Mouse (Mus musculus) 3134 (cell line): Measurements from ENCODE around the gene Glcci1.

ENCODE experiments used
- DNase-seq: peaks from one replicate; pipeline ENCODE4 v3.0.0-alpha.2; 2011; ENCODE audit warnings: low spot score; ENCODE audit not compliant: insufficient read length; ENCODE audit errors: extremely low read depth

Glcci1 gene

GRCm38 (mm10) chr6:8492248-8492647 is 17.2 kb upstream of the Glcci1 start:
- no peak for DNase-seq

DNA sequence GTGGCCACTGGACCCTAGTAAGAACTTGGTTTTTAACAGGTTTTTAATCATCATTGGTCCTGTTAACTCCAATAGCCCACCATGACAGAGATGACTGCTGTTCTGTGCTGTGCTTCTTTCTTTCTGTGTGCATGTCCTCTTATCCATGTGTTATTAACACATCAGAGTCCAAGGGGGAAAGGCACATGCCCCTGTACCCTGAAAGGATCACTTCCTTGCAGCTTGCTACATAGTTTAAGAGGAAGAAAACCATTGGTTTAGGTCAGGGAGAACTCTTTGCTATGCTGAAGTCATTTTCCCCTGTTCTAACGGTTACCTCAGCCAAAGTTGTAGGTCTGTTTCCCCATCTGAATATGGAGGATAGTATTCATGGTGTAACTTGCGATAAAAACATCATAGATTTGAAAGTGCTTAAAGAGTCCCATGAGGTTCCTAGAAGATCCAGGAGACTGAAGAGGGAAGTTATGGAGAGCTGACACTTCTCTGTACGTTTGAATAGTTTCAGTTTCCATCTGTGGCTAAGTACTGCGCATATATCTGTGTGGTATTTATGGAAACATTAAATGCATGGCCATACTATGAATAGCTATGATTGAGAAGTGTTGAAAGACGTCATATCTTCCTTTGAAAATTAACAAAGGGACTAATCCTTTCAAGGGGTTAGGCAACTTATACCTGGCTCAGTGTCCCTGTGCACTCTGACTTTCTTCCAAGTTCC is 14.1 kb upstream of the Glcci1 start:
- DNase-seq, result no peak

DNA sequence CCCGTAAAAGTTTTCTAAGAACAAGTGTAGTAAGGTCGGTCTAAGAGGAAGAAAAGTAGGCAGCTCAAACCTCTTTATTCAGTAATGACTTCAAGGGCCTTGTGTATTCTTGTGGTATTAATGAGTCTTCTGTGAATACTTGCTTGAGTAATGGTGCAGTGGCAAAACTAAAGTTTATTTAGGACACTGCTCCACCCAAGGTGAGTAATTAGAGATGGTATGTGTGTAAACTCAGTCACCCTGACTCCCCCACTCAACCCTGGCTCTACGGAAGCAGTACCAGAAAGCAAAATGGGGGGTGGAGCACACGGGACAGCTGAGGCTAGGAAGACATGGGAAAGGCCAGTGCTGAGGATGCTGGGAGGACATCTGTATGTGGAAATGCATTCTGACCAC is 13.6 kb upstream of the Glcci1 start:
- peak; percentile 15 for DNase-seq

GRCm38 (mm10) chr6:8497234-8497867 is 12.0 kb upstream of the Glcci1 start:
- DNase-seq, result no peak

DNA sequence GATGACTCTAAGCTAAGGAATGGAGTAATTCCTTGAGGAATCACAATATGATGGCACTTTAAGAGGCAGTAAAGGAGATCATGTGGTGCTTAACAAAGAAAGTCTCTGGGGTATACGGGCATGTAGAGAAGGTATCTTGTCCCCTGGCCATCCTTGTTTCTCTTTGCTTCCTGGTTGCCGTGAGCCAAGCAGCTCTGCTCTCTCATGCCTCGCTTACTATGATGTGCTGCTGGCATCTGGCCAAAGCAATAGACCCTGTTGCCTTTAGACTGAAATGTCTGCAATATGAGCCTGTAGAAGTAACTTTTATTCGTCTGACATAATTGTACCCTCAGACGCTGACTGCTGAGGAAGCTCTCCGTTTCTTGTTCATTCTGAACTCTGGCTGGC is 11.5 kb upstream of the Glcci1 start:
- no peak for DNase-seq

GRCm38 (mm10) chr6:8498961-8499360 is 10.4 kb upstream of the Glcci1 start:
- DNase-seq, result no peak

GRCm38 (mm10) chr6:8503953-8504352 is 5.4 kb upstream of the Glcci1 start:
- DNase-seq, result no peak

DNA sequence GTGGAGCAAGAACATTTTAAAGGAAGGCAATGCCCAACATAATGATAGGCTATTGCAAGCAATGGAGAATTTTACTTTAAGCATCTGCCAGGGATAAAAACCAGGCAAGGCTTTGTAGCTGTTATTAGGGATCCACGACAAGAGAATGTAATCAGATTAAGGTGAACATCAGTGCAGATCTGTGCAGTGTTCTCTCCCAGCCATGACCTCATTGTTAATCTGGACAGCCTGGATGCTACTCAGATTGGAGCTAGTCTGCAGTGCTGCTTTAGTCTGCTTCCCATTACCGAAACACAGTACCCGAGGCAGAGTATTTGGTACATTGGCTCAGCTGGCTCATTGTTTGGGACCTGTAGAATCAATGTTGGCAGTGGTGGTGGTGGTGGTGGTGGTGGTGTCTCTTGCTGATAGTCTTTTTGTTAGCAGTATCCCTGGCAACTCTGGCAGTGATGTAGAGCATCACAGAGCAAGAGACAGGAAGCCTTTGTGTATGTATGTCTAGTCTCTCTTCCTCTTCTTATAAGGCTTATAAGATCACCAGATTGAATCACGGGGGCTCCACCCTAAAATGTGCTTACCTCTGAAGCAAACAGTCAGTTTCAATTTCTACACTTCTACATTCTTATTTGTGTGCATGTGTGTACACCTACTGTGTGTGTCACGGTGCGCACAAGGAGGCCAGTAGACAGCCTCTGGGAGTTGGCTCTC is 4.7 kb upstream of the Glcci1 start:
- DNase-seq, result no peak

DNA sequence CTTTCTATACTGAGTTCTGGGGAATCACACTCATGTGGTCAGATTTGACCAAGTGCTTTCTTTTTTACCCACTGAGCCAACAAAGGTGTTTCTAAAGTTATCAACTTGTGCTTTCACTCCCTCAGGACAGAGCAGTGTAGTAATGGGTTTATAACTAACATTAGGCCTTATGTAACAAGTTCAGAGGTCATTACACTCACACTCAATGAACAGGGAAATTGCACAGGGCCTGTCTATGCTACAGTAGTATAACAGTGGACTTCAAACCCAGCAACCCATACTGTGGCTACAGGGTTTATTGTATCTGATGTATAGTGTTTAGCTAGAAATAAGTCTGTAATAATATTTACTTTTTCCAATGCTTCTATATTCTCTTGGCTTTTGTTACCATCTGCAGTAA is 2.8 kb upstream of the Glcci1 start:
- DNase-seq, result no peak

- peak; percentile 100 for DNase-seq
Measured at GRCm38 (mm10) chr6:8508883-8509536, 390 bp upstream of the Glcci1 start.

DNA sequence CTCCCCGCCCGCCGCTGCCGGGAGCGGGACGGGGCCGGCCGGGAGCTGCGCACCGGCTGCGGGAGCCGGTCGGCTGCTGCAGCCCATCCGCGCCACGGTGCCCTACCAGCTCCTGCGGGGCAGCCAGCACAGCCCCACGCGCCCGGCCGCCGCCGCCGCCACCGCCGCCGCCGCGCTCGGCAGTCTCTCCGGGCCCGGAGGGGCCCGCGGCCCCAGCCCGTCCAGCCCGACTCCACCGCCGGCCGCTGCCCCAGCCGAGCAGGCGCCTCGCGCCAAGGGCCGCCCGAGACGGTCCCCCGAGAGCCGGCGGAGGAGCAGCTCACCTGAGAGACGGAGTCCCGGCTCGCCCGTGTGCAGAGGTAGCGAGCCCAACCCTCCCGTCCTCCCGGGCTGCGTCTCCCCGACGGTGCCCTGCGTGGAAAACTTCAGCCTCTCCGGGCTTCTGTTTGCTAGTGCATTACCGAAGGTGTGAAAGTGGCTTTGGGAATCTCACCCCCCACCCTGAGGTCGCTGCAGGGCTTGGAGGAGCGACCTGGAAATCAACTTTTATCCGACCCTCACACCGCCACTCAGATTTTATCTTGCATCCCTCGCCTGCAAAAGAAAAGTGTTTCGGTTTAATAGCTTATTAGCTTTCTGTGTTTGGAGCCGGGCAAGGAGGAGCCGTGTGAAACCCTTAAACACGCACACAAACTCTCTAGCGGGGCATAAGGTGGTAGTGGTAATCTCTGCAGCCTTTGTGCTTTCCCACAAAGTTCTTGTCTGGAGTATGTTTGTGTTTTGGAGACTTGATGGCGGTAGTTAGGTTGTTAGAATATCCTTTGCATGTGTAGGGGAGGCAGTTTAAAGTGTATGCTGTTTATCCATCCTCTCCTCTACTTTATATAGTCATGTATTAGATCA is 812 bp downstream of the Glcci1 start:
- peak; percentile 75 for DNase-seq

DNA sequence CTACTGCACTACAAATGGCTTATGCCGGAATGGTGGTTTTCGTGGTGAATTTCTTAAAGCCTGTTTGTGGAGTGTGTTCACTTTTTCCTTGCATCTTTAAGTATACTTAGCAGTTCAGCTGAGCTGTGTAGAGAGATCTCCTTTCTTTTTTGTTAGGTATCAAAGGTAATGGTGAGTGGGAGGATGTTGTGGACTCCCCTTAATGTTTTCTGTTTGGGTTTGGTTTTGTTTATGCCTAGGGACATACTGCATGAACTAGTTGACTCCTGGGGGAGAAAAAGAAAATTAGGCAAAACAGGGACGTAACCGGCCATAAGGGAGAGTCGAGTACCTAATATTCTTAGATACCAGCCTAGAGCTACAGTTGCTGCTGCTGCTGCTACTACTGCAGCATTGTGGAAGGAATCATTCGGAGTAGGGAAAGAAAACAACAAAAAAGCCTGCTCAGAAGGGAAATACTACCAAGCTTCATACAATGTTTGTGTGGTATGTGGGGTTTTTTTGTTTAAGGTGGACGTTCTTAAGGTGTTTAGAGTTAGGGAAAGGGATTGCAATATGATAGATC is 1.5 kb downstream of the Glcci1 start:
- DNase-seq, result peak; percentile 30

GRCm38 (mm10) chr6:8511447-8511846 is 2.0 kb downstream of the Glcci1 start:
- DNase-seq, result peak; percentile 16

DNA sequence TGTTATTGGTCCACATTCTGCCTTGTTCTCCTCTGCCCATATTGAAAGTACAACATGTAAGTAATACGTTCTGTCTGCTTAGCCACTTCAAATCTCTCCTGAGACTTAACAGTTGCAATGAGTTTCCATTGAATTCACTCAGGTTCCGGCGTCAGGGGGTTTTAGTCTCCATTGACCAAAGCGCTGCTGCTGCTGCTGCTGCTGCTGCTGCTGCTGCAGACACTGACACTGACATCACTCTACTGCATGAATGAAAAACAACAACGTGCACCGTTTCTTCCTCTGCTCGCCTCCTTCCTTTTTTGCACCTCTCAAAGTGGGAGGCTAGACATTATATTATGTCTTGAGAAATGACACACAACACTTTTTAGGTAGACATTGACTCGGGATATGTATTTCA is 3.0 kb downstream of the Glcci1 start:
- DNase-seq, result no peak

DNA sequence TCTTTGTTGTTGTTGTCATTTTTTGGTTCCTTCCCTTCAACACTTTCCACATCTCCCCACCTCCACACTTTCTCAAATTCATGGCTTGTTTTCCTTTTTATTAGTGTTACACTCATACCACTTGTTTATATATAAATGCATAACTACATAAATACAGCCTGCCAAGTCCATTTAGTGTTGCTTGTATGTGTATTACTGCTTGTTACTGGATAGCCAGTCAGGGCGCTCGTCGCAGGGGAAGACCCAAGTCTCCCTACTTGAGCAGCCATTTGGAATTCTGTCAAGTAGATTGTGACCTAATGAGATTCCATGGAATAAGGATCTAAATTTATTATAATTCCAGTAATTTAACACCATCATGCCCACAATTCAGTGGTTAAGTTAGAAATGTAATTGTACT is 10.3 kb downstream of the Glcci1 start:
- no peak for DNase-seq

DNA sequence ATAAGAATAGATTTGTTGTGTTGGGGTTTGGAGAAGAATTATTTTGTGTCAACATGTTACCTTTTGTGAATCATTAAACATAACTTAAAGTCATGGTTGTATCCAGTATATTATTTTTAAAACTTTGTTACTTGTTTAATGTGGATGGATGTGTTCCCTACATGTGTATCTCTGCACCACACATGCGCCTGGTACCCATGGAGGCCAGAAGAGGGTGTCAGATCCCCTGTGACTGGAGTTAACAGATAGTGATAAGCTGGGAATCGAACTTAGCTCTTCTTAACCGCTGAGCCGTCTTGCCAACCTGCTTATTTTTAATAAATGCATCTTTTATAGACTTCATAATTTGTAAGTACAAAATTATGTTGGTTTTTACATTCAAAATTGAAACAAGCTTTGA is 11.8 kb downstream of the Glcci1 start:
- no peak for DNase-seq

DNA sequence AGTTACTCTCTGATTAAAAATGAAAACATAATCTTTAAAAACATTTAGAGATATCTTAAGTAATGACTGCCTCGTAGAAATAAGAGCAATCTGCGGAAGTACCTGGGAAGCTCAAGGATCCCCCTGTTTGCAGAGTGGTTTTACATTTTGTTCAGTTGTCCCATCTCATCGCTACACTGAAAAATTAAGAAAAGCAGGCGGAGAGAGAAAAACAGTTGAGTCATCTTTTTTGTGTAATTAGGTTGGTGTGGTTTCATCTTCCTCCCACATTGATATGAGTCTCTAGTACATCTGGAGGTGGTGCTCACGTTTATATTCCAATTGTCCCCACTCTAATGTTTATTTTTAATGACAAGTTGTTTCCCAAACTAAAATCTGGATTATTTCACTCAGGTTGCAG is 15.3 kb downstream of the Glcci1 start:
- DNase-seq, result no peak

- DNase-seq, result no peak
Measured at GRCm38 (mm10) chr6:8531104-8531894, 21.9 kb downstream of the Glcci1 start.

GRCm38 (mm10) chr6:8536944-8537343 is 27.5 kb downstream of the Glcci1 start:
- no peak for DNase-seq
